Mouse (Mus musculus) stomach, embryonic 15.5 days (tissue): Measurements from ENCODE around the gene Ccr1l1. TPM values are rescaled to one million over a fixed set of nuclear protein-coding genes. Genes with fewer than 3 reads are reported as not detected.

Experiments
- polyA plus RNA-seq: library from polyadenylated mRNA; unstranded; fragments of >200 nt; fragmentation: Nextera tagmentation; extraction: Ambion mirVana; gene quantifications from 2 replicates; pipeline ENCODE4 v1.2.1, GENCODE M21; 2015

Ccr1l1 gene
- polyA plus RNA-seq, 1 experiment from 2014 or later, result not detected

Other genes with a start within 250 kb of the Ccr1l1 start
- gene Cxcr6, start 171.9 kb downstream of the Ccr1l1 start, polyA plus RNA-seq, result 0.88 and 1.1 TPM in 2 replicates
- gene Fyco1, start 126.5 kb downstream of the Ccr1l1 start, polyA plus RNA-seq, result 15.6 and 16.3 TPM in 2 replicates
- not detected in 2 replicates for gene Xcr1, start 116.4 kb downstream of the Ccr1l1 start, polyA plus RNA-seq
- 4.1 and 4.8 TPM in 2 replicates for gene Ccr1, start 9.7 kb downstream of the Ccr1l1 start, polyA plus RNA-seq
- 0.13 and 0.18 TPM in 2 replicates for gene Ccr3, start 43.6 kb upstream of the Ccr1l1 start, polyA plus RNA-seq
- gene Ccr2, start 123.5 kb upstream of the Ccr1l1 start, polyA plus RNA-seq, result 6.8 and 7.4 TPM in 2 replicates
- gene Ccr5, start 143.1 kb upstream of the Ccr1l1 start, polyA plus RNA-seq, result 1.9 and 2.6 TPM in 2 replicates